Mouse (Mus musculus): ENCODE measurements around the gene Zxdc. TPM values are rescaled to one million over a fixed set of nuclear protein-coding genes. Genes with fewer than 3 reads are reported as not detected.

The Zxdc gene
- polyA plus RNA-seq, 1 experiment from 2014 or later: 11.6 TPM

DNA sequence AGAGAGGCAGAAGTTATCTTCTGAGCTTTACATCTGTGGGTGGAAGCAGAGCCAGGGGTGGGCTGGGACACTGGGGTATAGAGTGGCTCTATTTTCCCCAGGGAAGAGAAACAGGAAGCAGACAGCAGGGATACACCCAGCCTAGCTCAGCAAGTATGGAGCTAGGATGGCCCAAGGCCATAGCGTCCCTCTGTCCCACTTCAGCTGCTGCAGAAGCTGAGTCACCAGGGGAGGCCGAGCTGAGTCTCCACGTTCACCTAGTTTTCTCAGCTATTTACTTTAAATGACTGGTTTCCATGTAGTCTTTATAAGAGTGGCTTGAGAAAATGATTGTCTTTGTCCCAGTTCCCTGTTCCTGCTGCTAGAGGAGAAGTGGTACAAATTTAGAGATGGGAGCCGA lies 20.8 kb upstream of the Zxdc start:
- H3K9ac ChIP-seq: no peak overlapping the region
- H3K4me2 ChIP-seq: no peak overlapping the region
- H3K4me3 ChIP-seq: no peak overlapping the region
- no peak for ATAC-seq (replicated peaks)
- 82% methylated on average over 4 of the region's 4 CpGs for WGBS
- H3K27ac ChIP-seq: no peak overlapping the region
- H3K9me3 ChIP-seq: no peaks in the 10 kb centered on the region
- no peaks in the 10 kb centered on the region for H3K27me3 ChIP-seq (replicated peaks)
- H3K4me1 ChIP-seq: no peaks in the 10 kb centered on the region
- no peaks in the 10 kb centered on the region for H3K36me3 ChIP-seq (replicated peaks)

DNA sequence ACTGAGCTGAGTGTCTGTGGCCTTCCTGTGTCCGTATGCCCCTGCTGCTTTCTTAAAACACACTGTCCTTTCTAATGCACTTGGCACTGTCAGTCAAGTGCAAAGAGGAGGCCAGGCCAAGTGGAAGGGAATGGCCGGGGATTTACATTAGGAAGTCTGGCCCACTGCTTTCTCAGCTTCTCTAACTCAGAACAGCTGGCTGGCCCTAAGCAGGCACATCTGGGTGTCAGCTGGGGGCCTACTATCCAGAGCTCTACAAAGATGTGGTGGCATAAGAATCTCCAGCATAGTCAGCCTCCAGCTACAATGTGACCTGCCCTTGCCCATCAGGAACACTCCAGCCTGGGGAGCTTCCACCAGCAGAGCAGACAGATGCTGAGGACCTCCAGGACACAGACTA lies 19.3 kb upstream of the Zxdc start:
- no peak overlapping the region for H3K4me3 ChIP-seq
- ATAC-seq (replicated peaks): no peak
- 75% methylated on average over 2 of the region's 2 CpGs for WGBS
- no peak overlapping the region for H3K9ac ChIP-seq
- H3K4me1 ChIP-seq: no peaks in the 10 kb centered on the region
- no peak overlapping the region for H3K4me2 ChIP-seq
- H3K27ac ChIP-seq: no peak overlapping the region
- no peaks in the 10 kb centered on the region for H3K27me3 ChIP-seq (replicated peaks)
- H3K36me3 ChIP-seq (replicated peaks): no peaks in the 10 kb centered on the region
- H3K9me3 ChIP-seq: no peaks in the 10 kb centered on the region

DNA sequence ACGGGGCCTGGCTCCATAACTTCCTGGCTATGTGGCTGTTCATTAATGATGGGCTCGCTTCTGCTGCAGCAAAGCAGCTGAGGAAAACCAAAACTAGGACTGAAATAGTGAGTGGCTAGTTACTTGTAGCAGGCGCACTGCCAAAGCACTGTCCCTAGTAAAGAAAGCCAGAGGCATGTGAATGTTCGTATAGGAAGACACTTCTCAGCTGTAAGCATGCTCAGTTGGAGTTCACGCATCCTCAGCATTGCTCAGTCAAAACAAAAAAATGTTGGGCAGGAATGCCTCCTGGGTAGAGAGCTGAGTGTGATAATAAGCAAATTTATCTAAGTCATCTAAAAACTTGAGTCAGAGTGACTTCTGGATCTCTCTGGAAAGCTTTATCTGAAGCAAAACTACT lies 11.2 kb upstream of the Zxdc start:
- H3K9me3 ChIP-seq: no peaks in the 10 kb centered on the region
- ATAC-seq (replicated peaks): no peak
- no peaks in the 10 kb centered on the region for H3K36me3 ChIP-seq (replicated peaks)
- H3K27me3 ChIP-seq (replicated peaks): no peaks in the 10 kb centered on the region
- H3K27ac ChIP-seq: no peak overlapping the region
- H3K4me3 ChIP-seq: no peak overlapping the region
- no peak overlapping the region for H3K4me2 ChIP-seq
- 69% methylated on average over 5 of the region's 5 CpGs for WGBS
- peaks cover 3% of the 10 kb centered on the region; the same call in 1 of the 2 replicates for H3K4me1 ChIP-seq
- H3K9ac ChIP-seq: no peak overlapping the region

DNA sequence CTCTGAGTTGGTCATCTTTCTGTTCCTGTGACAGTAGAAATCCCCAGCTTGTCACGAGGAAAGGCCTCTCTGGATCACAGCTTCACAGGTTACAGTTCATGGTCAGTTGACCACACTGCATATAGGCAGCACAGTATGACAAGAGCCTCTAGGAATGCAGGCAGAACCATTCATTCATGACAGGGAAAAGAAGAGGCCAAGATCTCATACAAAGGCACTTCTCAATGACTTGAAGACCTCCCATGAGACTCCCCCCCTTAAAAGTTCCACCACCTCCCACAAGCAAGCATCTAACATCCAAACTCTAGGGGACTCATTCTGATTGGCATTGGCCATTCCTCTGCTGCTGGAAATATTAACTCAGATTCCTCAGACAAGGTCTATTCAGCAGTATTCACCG lies 9.8 kb upstream of the Zxdc start:
- no peak for ATAC-seq (replicated peaks)
- Histone ChIP-seq H3K9me3 (no peaks in the 10 kb centered on the region), H3K4me1 (peaks cover 3% of the 10 kb centered on the region; the same call in 1 of the 2 replicates), H3K27me3 (replicated peaks) (no peaks in the 10 kb centered on the region), H3K4me2 (no peak overlapping the region), H3K4me3 (no peak overlapping the region), H3K36me3 (replicated peaks) (no peaks in the 10 kb centered on the region), H3K9ac (no peak overlapping the region), H3K27ac (no peak overlapping the region)
- WGBS: 50% methylated on average over 2 of the region's 2 CpGs

DNA sequence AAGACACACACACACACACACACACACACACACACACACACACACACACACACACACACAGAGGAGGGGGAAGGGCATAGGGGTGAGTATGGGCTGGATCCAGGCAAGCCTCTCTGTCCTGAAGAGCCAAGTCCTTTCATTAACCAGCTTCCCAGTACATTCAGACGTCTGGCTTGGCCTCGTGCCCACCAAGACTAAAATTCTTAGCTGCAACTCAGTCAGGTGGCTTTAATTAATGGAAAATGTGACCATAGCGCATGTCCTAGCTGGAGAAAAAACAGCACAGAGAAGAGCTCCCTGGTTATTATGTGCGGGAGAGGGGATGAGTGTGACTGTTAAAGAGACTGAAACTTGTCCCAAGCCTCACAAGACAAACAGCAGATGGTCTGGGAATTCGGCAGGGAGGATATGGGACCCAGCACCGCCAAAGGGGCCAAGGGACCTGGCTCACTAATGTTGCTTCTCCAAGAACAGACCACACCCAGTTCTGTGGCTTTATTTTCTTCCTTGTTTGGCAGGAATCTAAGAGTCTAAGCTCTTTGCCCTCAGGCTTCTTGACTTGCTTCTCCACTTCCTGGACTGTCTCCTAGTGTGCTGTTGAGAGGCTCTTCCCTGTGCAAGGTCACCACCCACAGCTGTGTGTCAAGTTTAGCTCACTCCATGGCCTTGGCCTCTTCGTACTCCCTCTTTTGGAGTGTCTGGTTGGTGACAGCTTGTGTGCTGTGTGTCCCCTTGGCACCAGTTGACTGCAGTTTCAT lies 9.1 kb upstream of the Zxdc start:
- Histone ChIP-seq H3K36me3 (replicated peaks) (no peaks in the 10 kb centered on the region), H3K4me2 (no peak overlapping the region), H3K4me1 (peaks cover 3% of the 10 kb centered on the region; the same call in 1 of the 2 replicates), H3K9ac (no peak overlapping the region), H3K27me3 (replicated peaks) (no peaks in the 10 kb centered on the region), H3K27ac (no peak overlapping the region), H3K9me3 (no peaks in the 10 kb centered on the region), H3K4me3 (no peak overlapping the region)
- peak; percentile 66 for ATAC-seq (replicated peaks)
- WGBS: 56% methylated on average over 7 of the region's 7 CpGs

DNA sequence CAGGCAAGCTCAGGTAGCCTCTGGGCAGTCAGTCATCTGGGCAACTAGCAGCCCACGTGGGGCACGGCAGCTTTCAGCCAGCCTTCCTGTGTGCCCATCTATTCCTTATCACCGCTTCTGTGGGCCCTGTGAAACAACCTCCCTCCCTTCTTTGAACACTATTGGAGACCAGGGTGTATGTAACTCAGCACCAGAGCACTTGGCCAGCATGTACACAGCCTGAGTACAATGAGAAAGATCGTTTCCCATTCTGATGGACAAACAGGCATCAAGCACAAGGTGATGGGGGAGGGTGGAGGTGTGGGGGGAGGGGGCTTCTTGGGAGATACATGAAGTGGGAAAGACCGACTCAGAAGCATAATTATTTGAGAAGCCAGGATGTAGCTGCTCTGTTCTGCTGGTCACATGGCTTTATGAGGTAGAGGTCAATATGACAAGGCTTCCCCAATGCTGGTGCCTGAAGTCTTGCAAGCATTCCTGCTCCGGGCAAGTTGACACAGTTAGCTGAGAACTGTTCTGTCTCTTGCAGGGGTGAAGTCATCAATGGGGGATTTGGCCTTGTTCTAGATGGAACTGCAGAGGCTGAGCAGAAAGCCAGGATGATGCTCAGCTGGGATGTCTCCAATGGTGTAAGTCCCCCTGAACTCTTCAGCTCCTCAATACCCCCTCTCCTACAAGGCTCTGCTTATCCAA lies 8.2 kb upstream of the Zxdc start:
- Histone ChIP-seq H3K27me3 (replicated peaks) (no peaks in the 10 kb centered on the region), H3K4me1 (peaks cover 3% of the 10 kb centered on the region; the same call in 1 of the 2 replicates), H3K9me3 (no peaks in the 10 kb centered on the region), H3K4me3 (no peak overlapping the region), H3K4me2 (no peak overlapping the region), H3K9ac (no peak overlapping the region), H3K27ac (no peak overlapping the region), H3K36me3 (replicated peaks) (no peaks in the 10 kb centered on the region)
- ATAC-seq (replicated peaks): no peak
- WGBS: 88% methylated on average over 6 of the region's 6 CpGs

DNA sequence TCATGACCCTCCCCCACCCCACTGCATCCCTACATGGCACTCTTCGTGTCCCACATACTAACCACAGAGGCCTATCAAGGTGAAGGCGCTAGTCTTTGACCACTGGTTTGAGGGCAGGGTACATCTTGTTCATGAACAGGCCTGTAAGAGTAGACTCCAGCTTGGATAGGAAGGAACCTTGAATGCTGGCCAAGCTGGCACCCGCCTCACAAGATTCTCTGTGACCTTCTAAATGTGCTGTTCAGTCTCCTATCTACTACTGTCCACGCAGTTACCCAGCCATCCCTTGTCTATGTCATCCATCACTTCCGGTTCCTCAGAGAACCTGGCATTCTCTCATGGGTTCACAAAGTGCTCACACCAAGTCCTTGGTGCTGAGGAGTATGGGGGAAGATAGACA lies 6.0 kb upstream of the Zxdc start:
- Histone ChIP-seq H3K36me3 (replicated peaks) (no peaks in the 10 kb centered on the region), H3K27ac (no peak overlapping the region), H3K27me3 (replicated peaks) (0 out of 2 replicates have a peak, but pooled peaks cover 2% of the 10 kb centered on the region), H3K4me2 (no peak overlapping the region), H3K4me1 (peaks cover 3% of the 10 kb centered on the region; the same call in 1 of the 2 replicates), H3K9me3 (no peaks in the 10 kb centered on the region), H3K4me3 (no peak overlapping the region), H3K9ac (no peak overlapping the region)
- no peak for ATAC-seq (replicated peaks)
- WGBS: 78% methylated on average over 5 of the region's 5 CpGs

DNA sequence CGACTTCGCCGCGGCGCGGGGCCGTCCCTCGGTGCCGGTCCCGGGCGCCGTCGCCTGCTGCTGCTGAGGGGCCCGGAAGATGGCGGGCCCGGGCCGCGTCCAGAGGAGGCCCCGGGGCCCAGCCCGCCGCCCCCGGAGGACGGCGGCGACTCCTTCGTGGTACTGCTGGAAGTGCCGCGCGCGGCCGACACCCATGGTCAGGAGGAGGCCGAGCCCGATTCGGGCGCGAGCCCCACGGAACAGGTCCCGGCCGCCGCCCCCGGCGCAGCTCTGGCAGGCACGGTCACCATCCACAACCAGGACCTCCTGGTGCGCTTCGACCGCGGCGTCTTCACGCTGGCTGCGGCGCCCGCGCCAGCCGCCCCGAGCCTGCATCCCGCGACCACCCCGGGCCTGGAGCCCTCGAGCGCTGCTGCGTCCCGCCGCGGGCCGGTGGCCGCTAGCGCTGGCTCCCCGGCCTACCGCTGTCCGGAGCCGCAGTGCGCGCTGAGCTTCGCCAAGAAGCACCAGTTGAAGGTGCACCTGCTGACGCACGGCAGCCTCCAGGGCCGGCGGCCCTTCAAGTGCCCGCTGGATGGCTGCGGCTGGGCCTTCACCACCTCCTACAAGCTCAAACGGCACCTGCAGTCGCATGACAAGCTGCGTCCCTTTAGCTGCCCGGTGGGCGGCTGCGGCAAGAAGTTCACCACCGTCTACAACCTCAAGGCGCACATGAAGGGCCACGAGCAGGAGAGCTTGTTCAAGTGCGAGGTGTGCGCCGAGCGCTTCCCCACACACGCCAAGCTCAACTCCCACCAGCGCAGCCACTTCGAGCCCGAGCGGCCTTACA lies 647 bp downstream of the Zxdc start:
- H3K27ac ChIP-seq: peak overlapping the region; percentile 91
- peaks cover 34% of the 10 kb centered on the region for H3K4me1 ChIP-seq
- H3K4me3 ChIP-seq: peak overlapping the region; percentile 97
- ATAC-seq (replicated peaks): peak; percentile 71
- 0 out of 2 replicates have a peak, but pooled peaks cover 2% of the 10 kb centered on the region for H3K27me3 ChIP-seq (replicated peaks)
- H3K36me3 ChIP-seq (replicated peaks): peaks cover 18% of the 10 kb centered on the region
- WGBS: 0% methylated on average over 84 of the region's 98 CpGs
- peak overlapping the region; percentile 96 for H3K9ac ChIP-seq
- H3K4me2 ChIP-seq: peak overlapping the region; percentile 98
- no peaks in the 10 kb centered on the region for H3K9me3 ChIP-seq

DNA sequence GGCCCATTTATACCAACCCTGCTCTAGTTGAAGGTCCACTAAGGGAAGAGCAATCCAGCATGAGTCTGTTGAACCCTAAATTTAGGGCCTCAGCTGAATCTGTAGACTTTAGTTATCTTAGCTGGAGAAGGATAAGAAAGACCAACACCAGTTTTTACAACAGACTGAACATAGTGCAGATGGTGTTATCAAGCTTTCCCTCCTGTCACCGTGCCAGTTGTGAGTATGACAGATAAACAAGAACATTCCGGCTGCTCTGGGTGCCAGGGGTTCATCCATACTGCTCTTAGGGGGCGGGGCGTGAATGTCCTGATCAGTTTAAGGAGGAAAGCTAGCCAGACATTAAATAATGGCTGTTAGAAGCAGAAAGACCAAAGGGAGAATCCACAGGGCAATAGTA lies 5.4 kb downstream of the Zxdc start:
- WGBS: 96% methylated on average over 4 of the region's 4 CpGs
- H3K27me3 ChIP-seq (replicated peaks): no peaks in the 10 kb centered on the region
- no peak overlapping the region for H3K4me3 ChIP-seq
- no peak overlapping the region for H3K27ac ChIP-seq
- no peak for ATAC-seq (replicated peaks)
- no peak overlapping the region for H3K9ac ChIP-seq
- no peaks in the 10 kb centered on the region for H3K9me3 ChIP-seq
- H3K4me2 ChIP-seq: no peak overlapping the region
- peaks cover 29% of the 10 kb centered on the region for H3K4me1 ChIP-seq
- peaks cover 48% of the 10 kb centered on the region for H3K36me3 ChIP-seq (replicated peaks)

DNA sequence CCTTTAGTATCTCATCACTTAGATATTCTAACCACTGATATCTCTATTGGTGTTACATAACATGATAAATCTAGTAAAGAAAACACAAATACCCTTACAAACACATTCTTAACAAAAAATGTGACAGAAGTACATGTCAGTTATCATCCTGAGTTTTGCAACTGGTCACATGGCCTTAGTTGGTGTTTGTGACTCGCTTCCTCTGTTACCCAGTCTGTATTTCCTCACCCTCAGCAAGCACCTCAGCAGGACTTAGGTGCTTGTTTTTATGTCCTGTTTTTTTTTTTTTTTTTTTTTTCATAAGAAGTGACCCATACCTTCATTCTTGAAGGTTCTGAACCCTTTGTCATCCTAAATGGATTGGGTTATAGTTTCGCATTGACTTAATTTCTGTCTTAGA lies 8.4 kb downstream of the Zxdc start:
- Histone ChIP-seq H3K9ac (no peak overlapping the region), H3K36me3 (replicated peaks) (peaks cover 67% of the 10 kb centered on the region), H3K4me3 (no peak overlapping the region), H3K27me3 (replicated peaks) (no peaks in the 10 kb centered on the region), H3K9me3 (no peaks in the 10 kb centered on the region), H3K27ac (no peak overlapping the region), H3K4me1 (peaks cover 5% of the 10 kb centered on the region), H3K4me2 (no peak overlapping the region)
- no peak for ATAC-seq (replicated peaks)
- WGBS: 98% methylated on average over 2 of the region's 2 CpGs

DNA sequence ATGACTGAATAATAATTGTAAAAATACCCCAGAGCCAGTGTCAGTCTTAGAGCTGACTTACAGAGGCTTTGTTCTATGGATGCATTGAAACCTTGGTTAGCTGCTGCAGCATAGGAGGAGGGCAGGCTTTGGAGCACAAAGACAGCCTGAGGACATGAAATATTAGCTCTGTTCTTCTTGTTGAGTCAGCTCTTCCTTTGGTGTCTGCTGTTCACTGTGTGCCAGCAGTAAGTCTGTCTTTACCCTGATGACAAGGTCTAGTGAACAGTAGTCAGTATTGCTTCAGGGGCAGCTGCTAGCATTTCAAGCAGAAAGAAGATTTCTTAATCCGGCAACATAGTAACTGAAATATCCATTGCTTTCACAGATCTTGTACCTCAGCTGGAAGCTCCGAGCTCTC lies 12.2 kb downstream of the Zxdc start:
- H3K9me3 ChIP-seq: no peaks in the 10 kb centered on the region
- H3K4me2 ChIP-seq: no peak overlapping the region
- H3K27me3 ChIP-seq (replicated peaks): no peaks in the 10 kb centered on the region
- no peak overlapping the region for H3K9ac ChIP-seq
- H3K27ac ChIP-seq: no peak overlapping the region
- no peak overlapping the region for H3K4me3 ChIP-seq
- no peak for ATAC-seq (replicated peaks)
- H3K36me3 ChIP-seq (replicated peaks): peaks cover 57% of the 10 kb centered on the region
- 82% methylated on average over 2 of the region's 2 CpGs for WGBS
- no peaks in the 10 kb centered on the region for H3K4me1 ChIP-seq

DNA sequence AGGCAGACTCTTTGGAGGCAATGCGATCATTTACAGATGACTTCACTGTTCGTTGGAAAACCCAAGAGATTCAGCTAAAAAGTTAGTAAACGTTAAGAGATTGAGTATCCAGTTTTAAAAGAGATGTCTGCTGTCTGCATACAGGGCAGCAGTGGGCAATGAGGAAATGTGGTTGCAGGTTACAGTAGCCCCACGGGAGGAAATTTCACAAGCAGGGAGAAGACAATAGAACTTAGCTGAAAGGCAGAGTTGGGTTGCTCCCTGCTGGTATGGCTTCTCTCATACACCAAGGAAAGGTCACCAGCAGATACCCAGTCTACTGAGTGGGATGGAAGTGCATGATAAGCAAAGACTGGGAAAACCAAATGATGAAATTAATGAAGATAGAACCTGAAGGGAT lies 21.3 kb downstream of the Zxdc start:
- Histone ChIP-seq H3K36me3 (replicated peaks) (peaks cover 31% of the 10 kb centered on the region), H3K4me2 (no peak overlapping the region), H3K27ac (no peak overlapping the region), H3K9ac (no peak overlapping the region), H3K4me1 (no peaks in the 10 kb centered on the region), H3K27me3 (replicated peaks) (no peaks in the 10 kb centered on the region), H3K4me3 (no peak overlapping the region), H3K9me3 (no peaks in the 10 kb centered on the region)
- 88% methylated on average over 4 of the region's 4 CpGs for WGBS
- no peak for ATAC-seq (replicated peaks)

Measured in midbrain, embryonic 15.5 days (tissue).